Mouse (Mus musculus) small intestine, adult 2 months (tissue): ENCODE measurements around the gene Adcyap1r1.

Source experiments
- CTCF ChIP-seq: fragments of 200-500 bp; IDR thresholded peaks from 2 replicates; pipeline ENCODE4 v1.5.1; 2012; ENCODE audit warnings: low read depth, mild to moderate bottlenecking, control low read depth, inconsistent platforms, low read length, moderate library complexity, mixed read lengths; ENCODE audit not compliant: insufficient replicate concordance, insufficient read length; ENCODE audit errors: extremely low read depth
- POLR2A ChIP-seq: fragments of 200-500 bp; IDR thresholded peaks from 2 replicates; pipeline ENCODE4 v1.6.1; 2012; ENCODE audit warnings: low read depth, mild to moderate bottlenecking, control low read depth, inconsistent platforms, low read length, moderate library complexity

DNA sequence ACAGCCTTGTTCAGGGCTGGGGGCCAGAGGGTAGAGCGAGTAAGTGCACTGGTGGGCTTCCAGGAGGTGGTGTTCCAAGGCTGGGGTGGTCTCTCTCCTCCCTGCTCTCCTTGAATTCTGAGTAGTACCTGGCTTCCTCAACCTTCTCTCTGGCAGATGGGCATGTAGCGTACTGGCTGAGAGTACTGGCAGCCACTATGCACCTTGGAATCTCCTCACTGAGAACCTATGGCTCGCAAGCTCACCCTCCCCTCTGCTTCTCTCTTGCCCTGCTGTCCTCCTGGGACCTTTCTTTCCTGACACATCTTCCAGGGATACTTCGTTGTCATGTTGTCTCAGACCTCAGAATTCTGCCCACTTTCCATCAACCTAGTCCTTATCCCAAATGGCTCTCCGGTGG is 3.9 kb downstream of the Adcyap1r1 start:
- TF ChIP-seq POLR2A, result no peak
- TF ChIP-seq CTCF, result no peak
